In the genomic region with DNA sequence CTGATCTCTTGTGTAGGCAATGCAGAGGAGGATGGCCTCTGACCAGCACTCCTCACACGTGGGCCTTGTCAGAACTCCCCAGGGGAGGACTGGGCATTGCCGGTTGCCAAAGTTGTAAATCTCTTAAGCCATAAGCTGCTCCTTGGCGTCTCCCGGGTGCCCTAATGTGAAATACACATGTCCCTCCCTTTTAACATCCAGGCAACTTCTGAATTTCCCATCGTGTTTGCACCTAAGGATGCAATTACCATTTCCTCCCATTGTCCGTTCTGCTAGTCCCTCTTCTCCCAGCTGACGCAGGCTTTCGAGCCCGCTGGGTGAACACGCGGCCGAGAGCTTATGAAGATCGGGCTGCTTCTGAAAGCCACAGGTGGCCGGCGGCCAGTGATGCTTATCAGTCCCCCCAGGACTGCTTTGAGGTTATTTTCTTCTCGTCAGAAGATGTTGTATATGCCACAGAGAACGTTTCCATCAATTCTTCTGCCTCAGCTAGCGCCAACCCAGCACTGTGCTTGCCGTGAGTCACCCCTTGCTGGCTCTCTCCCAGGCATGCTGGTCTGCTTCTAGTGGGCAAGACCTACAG, we compare ENCODE assay signal across 8 mouse cellular contexts. TPM values are rescaled to one million over a fixed set of nuclear protein-coding genes. Genes with fewer than 3 reads are reported as not detected.
DNase-seq lines count a peak whose midpoint lies in the region; ATAC-seq and TF ChIP-seq lines count a peak whose summit lies in the region.

No protein-coding gene starts in this region.

- no peak for TF ChIP-seq CTCF in heart, postnatal 0 days (IDR thresholded peaks at IDR 0.05; ENCODE audit: low read depth)
- TF ChIP-seq CTCF in layer of hippocampus, adult 2 months (conservative IDR thresholded peaks at IDR 0.05): no peak

- TF ChIP-seq EP300 in heart, postnatal 0 days (IDR thresholded peaks at IDR 0.05; ENCODE audit: low read depth): peak; percentile 90

- H3K4me2 ChIP-seq in embryonic facial prominence, embryonic 13.5 days: no peak overlapping the region
- H3K4me2 ChIP-seq in heart, postnatal 0 days (ENCODE audit: low read depth, low read length): no peak overlapping the region

- H3K36me3 ChIP-seq in embryonic facial prominence, embryonic 13.5 days: peaks cover 50% of the 10 kb centered on the region
- H3K36me3 ChIP-seq in embryonic facial prominence, embryonic 10.5 days (replicated peaks): peaks cover 62% of the 10 kb centered on the region
- H3K36me3 ChIP-seq in heart, postnatal 0 days (replicated peaks; ENCODE audit: control insufficient read depth, insufficient read depth, low read length): peaks cover 13% of the 10 kb centered on the region; the same call in 1 of the 2 replicates

- H3K27me3 ChIP-seq in embryonic facial prominence, embryonic 13.5 days: no peaks in the 10 kb centered on the region
- no peaks in the 10 kb centered on the region for H3K27me3 ChIP-seq in embryonic facial prominence, embryonic 10.5 days (replicated peaks; ENCODE audit: low read depth, poor library complexity, severe bottlenecking)
- H3K27me3 ChIP-seq in heart, postnatal 0 days (ENCODE audit: control insufficient read depth, insufficient read depth, low read length): no peaks in the 10 kb centered on the region

- H3K9me3 ChIP-seq in embryonic facial prominence, embryonic 13.5 days: no peaks in the 10 kb centered on the region
- no peaks in the 10 kb centered on the region for H3K9me3 ChIP-seq in embryonic facial prominence, embryonic 10.5 days
- no peaks in the 10 kb centered on the region for H3K9me3 ChIP-seq in heart, postnatal 0 days (replicated peaks; ENCODE audit: control insufficient read depth, low read length)

- no peak for DNase-seq in embryonic facial prominence, embryonic 10.5 days (ENCODE audit: low spot score)
- DNase-seq in brain, adult 2 months (ENCODE audit: low read depth, low spot score): peak; percentile 12
- peak; percentile 41 for DNase-seq in heart, postnatal 0 days (ENCODE audit: low spot score)
- DNase-seq in lung, adult 18-20 months: peak; percentile 48 to 71
- DNase-seq in thymus, postnatal 36 days: no peak
- no peak for DNase-seq in layer of hippocampus, adult 2 months (ENCODE audit: low spot score in 2 of 2)

- ATAC-seq in embryonic facial prominence, embryonic 13.5 days (ENCODE audit: insufficient number of reproducible peaks, insufficient read depth, low FRiP score, low TSS enrichment, low read depth): no peak
- ATAC-seq in heart, postnatal 0 days (ENCODE audit: insufficient read depth, low read depth): peak; percentile 66
- no peak for ATAC-seq in monocyte, adult 5-6 weeks (replicated peaks; ENCODE audit: insufficient number of reproducible peaks, low FRiP score, low TSS enrichment, poor library complexity, severe bottlenecking)

- H3K4me3 ChIP-seq in embryonic facial prominence, embryonic 13.5 days: no peak overlapping the region
- H3K4me3 ChIP-seq in embryonic facial prominence, embryonic 10.5 days: no peak overlapping the region
- no peak overlapping the region for H3K4me3 ChIP-seq in heart, postnatal 0 days (ENCODE audit: low read depth, low read length)
- no peak overlapping the region for H3K4me3 ChIP-seq in layer of hippocampus, adult 2 months

- H3K27ac ChIP-seq in embryonic facial prominence, embryonic 13.5 days: 0 out of 2 replicates have a peak overlapping the region, but pooled peaks have one; percentile 13
- H3K27ac ChIP-seq in embryonic facial prominence, embryonic 10.5 days (replicated peaks): no peak overlapping the region
- 0 out of 2 replicates have a peak overlapping the region, but pooled peaks have one; percentile 23 for H3K27ac ChIP-seq in heart, postnatal 0 days (ENCODE audit: low read depth)
- no peak overlapping the region for H3K27ac ChIP-seq in layer of hippocampus, adult 2 months

- 70% methylated on average over 19 of the region's 19 CpGs for WGBS in embryonic facial prominence, embryonic 13.5 days
- WGBS in embryonic facial prominence, embryonic 10.5 days: 71% methylated on average over 19 of the region's 19 CpGs
- 54% methylated on average over 19 of the region's 19 CpGs for WGBS in heart, postnatal 0 days

- peaks cover 3% of the 10 kb centered on the region; the same call in 1 of the 2 replicates for H3K4me1 ChIP-seq in embryonic facial prominence, embryonic 13.5 days
- peaks cover 3% of the 10 kb centered on the region; the same call in 1 of the 2 replicates for H3K4me1 ChIP-seq in embryonic facial prominence, embryonic 10.5 days
- H3K4me1 ChIP-seq in heart, postnatal 0 days (ENCODE audit: control insufficient read depth, insufficient read depth): 0 out of 2 replicates have a peak, but pooled peaks cover 4% of the 10 kb centered on the region

- H3K9ac ChIP-seq in embryonic facial prominence, embryonic 13.5 days: no peak overlapping the region
- H3K9ac ChIP-seq in heart, postnatal 0 days (replicated peaks; ENCODE audit: low read depth, low read length): no peak overlapping the region

RNA-seq across cellular contexts. Expression of gene Aqp1, which starts 41.6 kb away (rescaled TPM):
- polyA plus RNA-seq in embryonic facial prominence, embryonic 13.5 days (2015; fragmentation: Nextera tagmentation; extraction: Ambion mirVana): 46.6 and 65.9 TPM in 2 replicates
- polyA plus RNA-seq in embryonic facial prominence, embryonic 10.5 days (2016; fragmentation: Nextera tagmentation; extraction: Ambion mirVana): 0.29 and 0.76 TPM in 2 replicates
- total RNA-seq in heart, postnatal 0 days (2014; rRNA removed; ENCODE audit: low replicate concordance): 146 and 148 TPM in 2 replicates
- polyA plus RNA-seq in heart, postnatal 0 days (2015; fragmentation: Nextera tagmentation; extraction: Ambion mirVana): 56.4 and 58.0 TPM in 2 replicates
- 2.6 TPM in 1 of 3 replicates, not detected in the others for total RNA-seq in monocyte, adult 5-6 weeks (2017)
- under 1 TPM; 0.39 to 0.72 TPM for total RNA-seq in layer of hippocampus, adult 2 months (2021)

Comparison
In these comparisons a context has a peak if more than half of its experiments do, and no peak if none do; other contexts are left out.
1. H3K27ac ChIP-seq: peak in embryonic facial prominence, embryonic 13.5 days (single experiment) and heart, postnatal 0 days (single experiment); none in embryonic facial prominence, embryonic 10.5 days (single experiment) and layer of hippocampus, adult 2 months (single experiment).
2. DNase-seq: peak in brain, adult 2 months (single experiment), heart, postnatal 0 days (single experiment) and lung, adult 18-20 months (2 of 2); none in embryonic facial prominence, embryonic 10.5 days (single experiment), thymus, postnatal 36 days (0 of 2) and layer of hippocampus, adult 2 months (0 of 2).
3. RNA of gene Aqp1, which starts 41.6 kb away (total RNA-seq): 146 to 148 TPM in heart, postnatal 0 days; 0.39 to 0.72 TPM in layer of hippocampus, adult 2 months and 2.6 TPM in monocyte, adult 5-6 weeks; every median in the first group is over 10 times any median in the second.